ENCODE assay signal across 13 mouse cellular contexts in genomic region chr8:13601166-13601565, GRCm38 (mm10). TPM values are rescaled to one million over a fixed set of nuclear protein-coding genes. Genes with fewer than 3 reads are reported as not detected.
DNase-seq lines count a peak whose midpoint lies in the region; ATAC-seq and TF ChIP-seq lines count a peak whose summit lies in the region.
"Had no signal": no experiment of that assay in that cellular context is flagged by ENCODE, and none has a peak within 500 bp of the region (broad histone marks: within the 10 kb centered on the region; RNA-seq: fewer than 3 reads in every experiment).

No protein-coding gene starts in this region.

- H3K27me3 ChIP-seq in heart, adult 2 months (ENCODE audit: control insufficient read depth, insufficient read depth, low read length) = no peaks in the 10 kb centered on the region
- H3K27me3 ChIP-seq in thymus, adult 2 months (ENCODE audit: control insufficient read depth, insufficient read depth, low read length) = no peaks in the 10 kb centered on the region
- H3K27me3 ChIP-seq in hindbrain, embryonic 13.5 days = no peaks in the 10 kb centered on the region

- ATAC-seq in hindbrain, embryonic 13.5 days (ENCODE audit: low FRiP score) = no peak
- ATAC-seq in erythroid progenitor cell, adult 5-6 weeks (replicated peaks; ENCODE audit: low FRiP score, poor library complexity, severe bottlenecking) = no peak
- ATAC-seq: hindbrain, postnatal 0 days had no signal

- H3K79me2 ChIP-seq in heart, adult 2 months (replicated peaks; ENCODE audit: control insufficient read depth, insufficient read depth, low read length) = no peaks in the 10 kb centered on the region
- H3K79me2 ChIP-seq in macrophage (ENCODE audit: inconsistent target) = peaks cover 54% of the 10 kb centered on the region; the same call in 1 of the 2 replicates

- no peak for TF ChIP-seq EP300 in heart, adult 2 months (IDR thresholded peaks at IDR 0.05; ENCODE audit: insufficient read depth, low read depth, low read length)

- peak; percentile 42 to 51 for DNase-seq in heart, adult 2 months
- DNase-seq in heart, adult 8-10 months (ENCODE audit: low spot score) = no peak
- peak; percentile 41 for DNase-seq in thymus, adult 2 months
- no peak for DNase-seq in gastrocnemius, postnatal 10 days
- DNase-seq: adrenal gland, postnatal 10 days had no signal

- no peak for TF ChIP-seq POLR2A in heart, adult 2 months (IDR thresholded peaks at IDR 0.05; ENCODE audit: insufficient read depth, low read depth, low read length)
- no peak for TF ChIP-seq POLR2A in bone marrow, adult 2 months (IDR thresholded peaks at IDR 0.05; ENCODE audit: borderline replicate concordance, control insufficient read depth, low read depth, low read length)
- no peak for TF ChIP-seq POLR2A in thymus, adult 2 months (IDR thresholded peaks at IDR 0.05; ENCODE audit: control insufficient read depth, extremely low read depth, insufficient read depth, low read length, poor library complexity)

- peak overlapping the region; percentile 16; the same call in 1 of the 2 replicates for H3K9ac ChIP-seq in heart, adult 2 months (ENCODE audit: low read depth, low read length)
- H3K9ac ChIP-seq in hindbrain, embryonic 13.5 days = no peak overlapping the region

- no peak overlapping the region; the same call in 1 of the 2 replicates for H3K4me3 ChIP-seq in heart, adult 2 months
- H3K4me3 ChIP-seq in bone marrow, adult 2 months (replicated peaks; ENCODE audit: control insufficient read depth, low read depth, low read length) = peak overlapping the region; percentile 33
- H3K4me3 ChIP-seq in macrophage (ENCODE audit: inconsistent target) = no peak overlapping the region
- H3K4me3 ChIP-seq in thymus, adult 2 months (ENCODE audit: control insufficient read depth, insufficient read depth, low read length) = 0 out of 2 replicates have a peak overlapping the region, but pooled peaks have one; percentile 12
- H3K4me3 ChIP-seq in hindbrain, embryonic 13.5 days = no peak overlapping the region

- intact Hi-C loops in heart, adult 2 months (cut with DNase I) = loop anchor here (5.0 kb wide), 1 partner anchor 76 kb away; the partner anchor contains the start of gene Rasa3

- H3K9me3 ChIP-seq in hindbrain, embryonic 13.5 days = no peaks in the 10 kb centered on the region

- H3K4me1 ChIP-seq in heart, adult 2 months (ENCODE audit: control insufficient read depth, insufficient read depth, low read length) = peaks cover 11% of the 10 kb centered on the region
- peaks cover 14% of the 10 kb centered on the region for H3K4me1 ChIP-seq in bone marrow, adult 2 months (ENCODE audit: control insufficient read depth, insufficient read depth, low read length)
- H3K4me1 ChIP-seq in thymus, adult 2 months (replicated peaks; ENCODE audit: control insufficient read depth, insufficient read depth, low read length) = peaks cover 30% of the 10 kb centered on the region
- H3K4me1 ChIP-seq in hindbrain, embryonic 13.5 days (replicated peaks) = no peaks in the 10 kb centered on the region

- H3K27ac ChIP-seq in heart, adult 2 months = peak overlapping the region; percentile 55
- H3K27ac ChIP-seq in bone marrow, adult 2 months (ENCODE audit: control insufficient read depth, insufficient read depth, low read depth, low read length, poor library complexity) = peak overlapping the region; percentile 87
- peak overlapping the region; percentile 83 for H3K27ac ChIP-seq in macrophage
- H3K27ac ChIP-seq in thymus, adult 2 months (ENCODE audit: control insufficient read depth, insufficient read depth, low read length) = peak overlapping the region; percentile 37; the same call in 1 of the 2 replicates
- no peak overlapping the region for H3K27ac ChIP-seq in hindbrain, embryonic 13.5 days
- H3K27ac ChIP-seq: hindbrain, postnatal 0 days had no signal

- H3K36me3 ChIP-seq in heart, adult 2 months (ENCODE audit: control insufficient read depth, insufficient read depth, low read length) = no peaks in the 10 kb centered on the region
- peaks cover 55% of the 10 kb centered on the region for H3K36me3 ChIP-seq in macrophage (ENCODE audit: inconsistent target)
- H3K36me3 ChIP-seq in thymus, adult 2 months (ENCODE audit: control insufficient read depth, insufficient read depth, low read length) = no peaks in the 10 kb centered on the region
- H3K36me3 ChIP-seq in hindbrain, embryonic 13.5 days = peaks cover 38% of the 10 kb centered on the region

- TF ChIP-seq CTCF in heart, adult 2 months (IDR thresholded peaks at IDR 0.05) = no peak
- no peak for TF ChIP-seq CTCF in bone marrow, adult 2 months (IDR thresholded peaks at IDR 0.05; ENCODE audit: control insufficient read depth, insufficient read depth, low read length)
- TF ChIP-seq CTCF in thymus, adult 2 months (IDR thresholded peaks at IDR 0.05; ENCODE audit: borderline replicate concordance, control insufficient read depth, extremely low read depth, insufficient read depth, low read length, poor library complexity) = no peak

- WGBS in heart, adult 2 months = 43% methylated on average over 11 of the region's 11 CpGs
- WGBS in bone marrow, adult 2 months = 1% methylated on average over 11 of the region's 11 CpGs
- under 1% methylated on average over 11 of the region's 11 CpGs for WGBS in macrophage (ENCODE audit: missing documents)
- under 1% methylated on average over 11 of the region's 11 CpGs for WGBS in thymus, adult 2 months
- WGBS in hindbrain, embryonic 13.5 days = 93% methylated on average over 11 of the region's 11 CpGs

- no peak overlapping the region for H3K4me2 ChIP-seq in hindbrain, embryonic 13.5 days

RNA-seq across cellular contexts. Expression of gene 1700029H14Rik, which starts 38.9 kb away (rescaled TPM):
- total RNA-seq in heart, adult 2 months (2021) = not detected
- polyA plus RNA-seq in heart, adult 2 months (2012; rRNA removed) = 0.32 and 0.45 TPM in 2 replicates
- total RNA-seq in heart, adult 8-10 months (2022) = not detected
- polyA plus RNA-seq in bone marrow, adult 2 months (2011; ENCODE audit: insufficient read depth, insufficient read length, low replicate concordance, missing spikeins) = 5.1 TPM in 1 of 2 replicates, not detected in the other
- total RNA-seq in macrophage (2018; cell fraction: chromatin; rRNA removed) = 1 to 10 TPM in 16 of 26 experiments, under 1 TPM in 2, not detected in 8; 0.58 to 6.6 (median 2.1) TPM
- total RNA-seq in macrophage (2018; cell fraction: cytosol; rRNA removed) = not detected
- 1 to 10 TPM in 9 of 26 experiments, under 1 TPM in 6, not detected in 11; 0.47 to 4.3 (median 1.1) TPM for total RNA-seq in macrophage (2018; cell fraction: nucleus; rRNA removed)
- not detected in 3 replicates for polyA plus RNA-seq in macrophage (2018)
- polyA plus RNA-seq in thymus, adult 2 months (2012; rRNA removed) = 0.18 and 0.30 TPM in 2 replicates
- not detected in 2 replicates for polyA plus RNA-seq in hindbrain, embryonic 13.5 days (2015; fragmentation: Nextera tagmentation; extraction: Ambion mirVana)
- total RNA-seq in erythroid progenitor cell, adult 5-6 weeks (2015; ENCODE audit: low replicate concordance) = not detected in 2 replicates
- not detected in 2 replicates for total RNA-seq in erythroid progenitor cell, adult 5-6 weeks (2017; ENCODE audit: low replicate concordance)
- not detected for total RNA-seq in gastrocnemius, postnatal 10 days (2021)
- total RNA-seq: adrenal gland, postnatal 10 days; layer of hippocampus, postnatal 25 days; megakaryocyte-erythroid progenitor cell, adult 5-6 weeks had no signal
- polyA plus RNA-seq: C2C12 had no signal

Comparison
In these comparisons a context has a peak if more than half of its experiments do, and no peak if none do; other contexts are left out.
1. DNase-seq: peak in heart, adult 2 months (2 of 2) and thymus, adult 2 months (single experiment); none in heart, adult 8-10 months (single experiment) and gastrocnemius, postnatal 10 days (single experiment).
2. H3K4me3 ChIP-seq: peak in bone marrow, adult 2 months (single experiment) and thymus, adult 2 months (single experiment); none in heart, adult 2 months (single experiment), macrophage (single experiment) and hindbrain, embryonic 13.5 days (single experiment).